Mouse (Mus musculus) right cerebral cortex, postnatal 10 days (tissue): ENCODE measurements around the gene Tnrc6a.
A peak's percentile ranks its signal among the peaks of the same experiment; 100 is the strongest.

Experiments
- DNase-seq, 2 experiments: peaks; one replicate each; pipeline ENCODE4 v3.0.0; 2021; ENCODE audit warnings: low spot score in 2 of 2

Gene Tnrc6a

GRCm38 (mm10) chr7:123124735-123125181, 1.1 kb downstream of the Tnrc6a start:
- DNase-seq = peak in 1 of 2 experiments; percentile 38

GRCm38 (mm10) chr7:123126056-123126455, 2.4 kb downstream of the Tnrc6a start:
- DNase-seq = no peak

GRCm38 (mm10) chr7:123127301-123127700, 3.6 kb downstream of the Tnrc6a start:
- no peak for DNase-seq

- DNase-seq = no peak
Measured at GRCm38 (mm10) chr7:123127981-123128380, 4.3 kb downstream of the Tnrc6a start.

- DNase-seq = no peak
Measured at GRCm38 (mm10) chr7:123129061-123129460, 5.4 kb downstream of the Tnrc6a start.

GRCm38 (mm10) chr7:123130198-123130597, 6.5 kb downstream of the Tnrc6a start:
- DNase-seq = no peak

GRCm38 (mm10) chr7:123132401-123132800, 8.7 kb downstream of the Tnrc6a start:
- DNase-seq = no peak

GRCm38 (mm10) chr7:123134876-123135275, 11.2 kb downstream of the Tnrc6a start:
- DNase-seq = no peak

GRCm38 (mm10) chr7:123135655-123136054, 12.0 kb downstream of the Tnrc6a start:
- DNase-seq = no peak

- no peak for DNase-seq
Measured at GRCm38 (mm10) chr7:123138001-123138400, 14.3 kb downstream of the Tnrc6a start.

- no peak for DNase-seq
Measured at GRCm38 (mm10) chr7:123146141-123146846, 22.6 kb downstream of the Tnrc6a start.

GRCm38 (mm10) chr7:123147787-123148186, 24.1 kb downstream of the Tnrc6a start:
- DNase-seq = no peak

- no peak for DNase-seq
Measured at GRCm38 (mm10) chr7:123148935-123149334, 25.2 kb downstream of the Tnrc6a start.

GRCm38 (mm10) chr7:123162346-123162745, 38.7 kb downstream of the Tnrc6a start:
- DNase-seq = no peak

- no peak for DNase-seq
Measured at GRCm38 (mm10) chr7:123167436-123167835, 43.8 kb downstream of the Tnrc6a start.

- DNase-seq = no peak
Measured at GRCm38 (mm10) chr7:123169618-123170017, 45.9 kb downstream of the Tnrc6a start.

GRCm38 (mm10) chr7:123172101-123172500, 48.4 kb downstream of the Tnrc6a start:
- DNase-seq = no peak

GRCm38 (mm10) chr7:123177215-123177614, 53.5 kb downstream of the Tnrc6a start:
- no peak for DNase-seq

- no peak for DNase-seq
Measured at GRCm38 (mm10) chr7:123181787-123182701, 58.4 kb downstream of the Tnrc6a start.

GRCm38 (mm10) chr7:123184891-123185290, 61.2 kb downstream of the Tnrc6a start:
- DNase-seq = no peak

- DNase-seq = peak in 1 of 2 experiments; percentile 18
Measured at GRCm38 (mm10) chr7:123186463-123186862, 62.8 kb downstream of the Tnrc6a start.

- DNase-seq = no peak
Measured at GRCm38 (mm10) chr7:123187246-123187645, 63.6 kb downstream of the Tnrc6a start.

GRCm38 (mm10) chr7:123188462-123188861, 64.8 kb downstream of the Tnrc6a start:
- DNase-seq = peak in 1 of 2 experiments; percentile 14
